Mouse (Mus musculus): ENCODE measurements around the gene Eif2b4. TPM values are rescaled to one million over a fixed set of nuclear protein-coding genes. Genes with fewer than 3 reads are reported as not detected.

Gene Eif2b4
- polyA plus RNA-seq, 1 experiment = 33.2 TPM

DNA sequence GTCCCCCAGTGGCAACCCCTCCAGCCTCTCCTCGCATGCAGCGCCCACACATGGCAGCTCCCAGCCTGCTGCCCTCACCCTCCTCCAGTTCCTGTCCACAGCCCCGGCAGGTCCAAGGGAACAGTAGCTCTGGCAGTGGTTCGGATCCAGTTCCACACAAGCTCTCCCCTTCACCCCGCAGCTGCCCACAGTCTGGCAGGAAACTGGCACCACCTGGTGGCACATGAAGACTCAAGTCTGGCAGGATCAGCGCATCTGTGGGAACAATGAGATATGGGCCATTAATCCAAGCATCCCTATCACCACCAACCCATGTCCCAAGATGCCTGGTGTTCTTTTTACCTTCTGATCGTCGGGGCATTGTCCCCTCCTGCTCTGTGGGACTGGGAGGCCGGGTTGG lies 6.7 kb upstream of the Eif2b4 start:
- DNase-seq (ENCODE audit: low spot score) = no peak

GRCm38 (mm10) chr5:31199321-31199892 lies 6.2 kb upstream of the Eif2b4 start:
- DNase-seq (ENCODE audit: low spot score) = no peak

GRCm38 (mm10) chr5:31198616-31199320 lies 5.5 kb upstream of the Eif2b4 start:
- DNase-seq (ENCODE audit: low spot score) = no peak

GRCm38 (mm10) chr5:31198170-31198569 lies 4.9 kb upstream of the Eif2b4 start:
- no peak for DNase-seq (ENCODE audit: low spot score)

GRCm38 (mm10) chr5:31197072-31197471 lies 3.8 kb upstream of the Eif2b4 start:
- no peak for DNase-seq (ENCODE audit: low spot score)

DNA sequence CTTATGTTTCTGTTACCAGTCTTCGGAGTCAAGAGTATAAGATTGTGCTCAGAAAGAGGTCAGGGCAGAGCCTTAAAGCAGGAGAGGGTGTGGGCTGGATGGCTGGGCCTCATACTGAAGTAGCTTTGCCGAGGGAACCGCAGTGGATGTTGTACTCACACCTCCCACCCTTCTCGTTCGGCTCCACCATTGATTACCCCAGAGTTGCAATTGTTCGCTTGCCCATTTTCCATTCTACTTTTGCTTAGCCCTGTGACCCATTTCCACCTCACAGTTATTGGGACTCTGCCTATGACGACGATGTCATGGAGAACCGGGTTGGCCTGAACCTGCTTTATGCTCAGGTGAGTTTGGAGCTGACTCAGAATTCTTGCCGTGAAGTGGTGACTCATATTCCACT lies 3.0 kb upstream of the Eif2b4 start:
- no peak for DNase-seq (ENCODE audit: low spot score)

DNA sequence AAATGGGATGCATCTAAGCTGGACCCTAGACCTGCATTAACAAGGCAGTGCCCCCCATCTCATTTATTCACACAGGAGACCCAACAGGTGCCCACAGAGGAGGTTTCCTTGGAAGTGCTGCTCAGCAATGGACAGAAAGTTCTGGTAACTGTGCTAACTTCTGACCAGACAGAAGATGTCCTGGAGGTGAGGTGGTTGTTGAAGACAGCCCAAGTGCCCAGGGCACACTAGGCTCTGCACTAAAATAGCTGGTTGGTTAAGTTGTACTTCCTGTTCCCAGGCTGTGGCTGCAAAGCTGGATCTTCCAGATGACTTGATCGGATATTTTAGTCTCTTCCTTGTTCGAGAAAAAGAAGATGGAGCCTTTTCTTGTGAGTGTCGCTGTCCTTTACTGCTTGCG lies 2.4 kb upstream of the Eif2b4 start:
- DNase-seq (ENCODE audit: low spot score) = no peak

- DNase-seq (ENCODE audit: low spot score) = no peak
Observed at GRCm38 (mm10) chr5:31194486-31195485, 1.6 kb upstream of the Eif2b4 start.

DNA sequence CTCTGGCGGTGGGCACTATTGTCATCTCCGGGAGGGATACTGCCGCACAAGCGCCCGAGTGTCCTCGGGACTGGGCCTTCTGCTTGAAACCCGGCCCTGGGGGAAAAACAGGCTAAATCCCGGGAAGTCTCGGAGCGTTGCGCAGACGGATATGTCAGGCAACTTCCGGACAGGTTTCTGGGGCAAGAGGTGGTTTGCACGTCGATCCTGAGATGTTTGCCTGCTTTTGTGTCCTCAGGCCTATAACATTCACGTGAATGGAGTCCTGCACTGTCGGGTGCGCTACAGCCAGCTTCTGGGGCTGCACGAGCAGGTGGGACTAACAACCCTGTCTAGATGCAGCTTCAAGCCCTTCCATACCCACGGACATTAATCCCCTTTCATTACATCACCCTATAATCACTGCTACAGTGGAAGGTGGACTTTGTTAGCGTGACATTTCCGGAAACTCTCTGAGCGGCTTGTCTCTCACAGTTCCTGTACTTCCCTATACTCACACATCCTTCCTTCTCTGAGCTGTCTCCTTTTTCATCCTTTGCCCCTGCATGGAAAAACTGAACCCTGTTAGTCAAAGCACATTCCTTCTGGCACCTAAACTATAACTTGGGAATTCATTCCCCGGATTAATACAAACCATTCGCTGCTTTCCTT lies 526 bp upstream of the Eif2b4 start:
- DNase-seq (ENCODE audit: low spot score) = no peak

DNA sequence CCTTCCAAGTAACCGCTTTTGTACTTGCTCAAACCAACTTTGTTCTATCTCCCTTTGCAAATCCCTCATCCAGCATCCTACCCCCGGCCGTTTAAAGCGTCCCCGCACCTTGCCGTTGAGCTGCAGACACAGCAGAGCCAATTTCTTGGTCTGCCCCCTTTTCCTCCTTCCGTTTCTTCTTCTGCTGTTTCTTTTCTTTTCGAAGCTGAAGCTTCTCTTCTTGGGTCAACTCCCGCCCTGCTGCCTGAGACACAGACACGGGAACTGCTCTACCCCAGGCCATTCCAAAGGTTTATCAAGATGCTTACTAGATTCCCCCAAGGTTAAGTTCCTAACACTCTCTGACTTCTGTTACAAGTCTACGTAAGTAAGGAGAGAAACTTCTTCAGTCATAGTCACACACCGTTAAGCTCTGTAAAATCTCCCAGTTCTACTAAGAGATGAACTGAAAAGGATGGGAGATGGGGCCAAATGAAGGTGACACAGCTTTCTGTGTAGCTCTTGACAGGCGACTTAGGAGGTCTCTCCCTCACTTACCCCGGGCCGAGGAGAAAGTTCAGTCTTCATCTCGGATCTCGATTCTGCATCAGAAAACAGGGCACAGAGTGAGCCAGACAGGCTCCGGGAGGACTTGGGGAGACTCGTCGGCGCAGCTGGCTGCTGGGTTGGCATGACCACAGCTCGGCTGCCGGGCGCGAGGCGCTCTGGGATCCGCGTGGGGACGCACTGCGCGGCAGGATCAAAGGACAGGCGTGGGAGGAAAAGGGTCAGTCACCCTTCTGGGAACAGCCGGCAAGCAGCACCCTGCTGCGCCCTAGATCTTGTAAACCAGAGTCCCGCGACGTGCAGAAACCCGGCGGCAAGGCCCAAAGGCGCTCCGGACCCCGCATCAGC lies 938 bp downstream of the Eif2b4 start:
- no peak for DNase-seq (ENCODE audit: low spot score)

DNA sequence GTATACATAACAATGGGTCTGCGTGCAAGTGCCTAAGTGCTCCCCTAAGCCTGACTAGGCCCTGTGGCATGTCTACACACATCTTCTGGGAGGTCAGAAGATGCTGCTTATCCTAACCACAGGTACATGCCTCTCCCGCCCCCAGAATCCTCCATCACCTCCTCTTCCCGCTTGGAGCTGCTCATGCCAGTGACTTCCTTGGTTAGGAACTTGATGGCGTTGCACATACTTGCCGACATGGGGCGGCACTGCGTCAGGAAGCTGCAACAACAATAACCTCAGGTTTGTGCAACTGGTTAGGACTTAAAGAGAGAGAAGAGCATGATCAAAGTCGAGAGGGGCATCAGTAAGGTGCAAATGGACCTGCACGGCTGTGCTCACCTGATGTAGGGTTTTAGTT lies 3.0 kb downstream of the Eif2b4 start:
- no peak for DNase-seq (ENCODE audit: low spot score)

DNA sequence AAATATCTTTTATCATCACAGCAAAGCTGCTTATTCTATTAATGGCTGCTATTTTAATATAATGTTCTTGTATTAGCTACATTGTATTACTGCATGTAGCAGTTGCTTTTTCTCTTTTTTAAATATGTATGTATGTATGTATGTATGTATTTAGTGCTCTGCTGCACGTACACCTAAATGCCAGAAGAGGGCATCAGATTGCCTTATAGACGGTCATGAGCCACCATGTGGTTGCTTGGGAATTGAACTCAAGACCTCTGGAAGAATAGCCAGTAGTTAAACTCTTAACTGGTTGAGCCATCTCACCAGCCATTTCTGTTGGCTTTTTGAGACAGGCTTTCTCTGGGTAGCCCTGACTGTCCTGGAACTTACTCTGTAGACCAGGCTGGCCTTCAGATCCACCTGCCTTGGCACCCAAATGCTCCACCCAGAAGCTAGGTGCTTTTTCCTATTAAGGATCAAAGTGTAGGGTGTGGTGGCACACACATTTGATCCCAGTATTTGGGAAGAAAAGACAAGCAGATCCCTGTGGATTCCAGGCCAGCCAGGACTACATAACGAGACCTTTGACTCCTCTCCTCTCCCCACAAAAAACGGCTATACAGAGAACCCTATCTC lies 4.9 kb downstream of the Eif2b4 start:
- DNase-seq (ENCODE audit: low spot score) = no peak

DNA sequence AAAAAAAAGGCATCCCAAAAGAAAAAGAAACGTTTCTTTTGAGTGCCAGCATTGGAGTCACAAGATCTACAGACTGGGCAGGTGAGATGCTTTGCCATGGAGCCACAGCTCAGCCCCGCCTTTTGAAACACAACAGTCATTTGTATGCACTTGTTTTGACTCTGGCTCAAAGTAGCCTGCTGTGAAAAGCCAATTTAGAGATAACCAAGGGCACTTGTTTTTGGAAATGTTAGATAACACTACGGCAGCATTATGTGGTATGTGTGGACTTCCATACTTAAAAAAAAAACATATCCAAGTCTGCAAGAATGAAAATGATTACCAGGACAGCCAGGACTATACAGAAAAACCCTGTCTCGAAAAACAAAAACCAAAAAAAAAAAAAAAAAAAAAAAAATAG lies 9.6 kb downstream of the Eif2b4 start:
- DNase-seq (ENCODE audit: low spot score) = no peak

- DNase-seq (ENCODE audit: low spot score) = no peak
Observed at GRCm38 (mm10) chr5:31181183-31181770, 12.0 kb downstream of the Eif2b4 start.

DNA sequence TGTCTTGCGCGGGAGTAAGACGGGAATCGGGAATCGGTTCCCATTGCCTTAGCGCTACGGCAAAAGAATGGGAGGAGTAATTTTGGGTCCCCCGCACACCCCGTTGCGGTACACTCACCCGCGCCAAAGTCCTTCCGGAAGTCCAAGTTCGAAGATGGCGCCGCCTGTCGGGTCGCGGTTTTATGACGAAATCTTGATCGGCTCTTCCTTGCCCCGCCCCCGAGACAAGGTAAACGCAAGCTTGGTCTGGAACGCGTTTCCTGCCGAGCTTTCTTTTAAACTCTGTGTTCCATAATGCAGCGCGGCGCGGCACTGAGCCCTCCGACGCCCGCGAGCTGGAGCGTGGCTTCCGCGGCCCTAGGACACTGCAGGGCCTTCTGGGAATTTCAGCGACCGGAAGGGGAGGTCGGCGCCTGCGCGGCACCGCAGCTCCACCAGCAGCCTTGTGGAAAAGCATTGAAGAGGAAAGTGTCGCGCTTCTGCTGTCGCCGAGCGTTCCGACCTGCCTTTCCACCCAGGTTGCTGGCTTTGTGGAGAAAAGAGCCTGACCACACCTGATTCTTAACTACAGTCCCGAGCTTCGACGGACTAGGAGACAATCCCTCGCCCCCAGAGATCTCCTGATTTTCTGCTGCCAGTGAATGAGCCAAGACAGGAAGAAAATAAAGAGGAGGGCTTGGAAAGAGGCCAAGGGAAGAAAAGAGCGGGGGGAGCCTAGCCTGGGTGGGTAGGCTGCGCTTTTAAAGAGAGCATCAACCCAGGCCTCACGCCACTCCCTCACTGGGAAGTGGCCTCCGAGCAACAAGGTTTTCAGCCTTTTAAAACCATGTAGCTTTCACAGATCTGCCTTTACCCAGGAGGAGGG lies 13.2 kb downstream of the Eif2b4 start, which contains the start of the genes Gm29609 and Gtf3c2:
Gene Gm29609 (minus strand): TSS at position 146 of the 865 bp plus-strand sequence.
Gene Gtf3c2 (minus strand): TSS at position 379 of the 865 bp plus-strand sequence.
- DNase-seq (ENCODE audit: low spot score) = peak; percentile 92

- no peak for DNase-seq (ENCODE audit: low spot score)
Observed at GRCm38 (mm10) chr5:31179301-31179765, 13.9 kb downstream of the Eif2b4 start.

DNA sequence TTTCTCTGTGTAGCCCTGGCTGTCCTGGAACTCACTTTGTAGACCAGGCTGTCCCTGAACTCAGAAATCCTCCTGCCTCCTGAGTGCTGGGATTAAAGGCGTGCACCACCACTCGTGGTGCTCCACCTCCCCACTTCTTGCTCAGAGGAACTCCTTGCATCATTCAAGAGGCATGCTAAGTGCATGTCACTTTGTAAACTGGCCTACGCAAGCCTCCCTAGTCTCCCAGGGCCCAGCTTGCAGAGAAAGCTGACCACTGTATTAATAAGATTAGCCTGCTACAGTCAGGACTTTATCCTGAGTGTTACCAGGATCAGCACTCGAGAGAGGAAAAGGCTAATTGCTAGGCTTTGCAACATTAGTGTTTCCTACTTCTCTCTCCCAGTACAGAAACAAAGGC lies 24.6 kb downstream of the Eif2b4 start:
- no peak for DNase-seq (ENCODE audit: low spot score)

DNA sequence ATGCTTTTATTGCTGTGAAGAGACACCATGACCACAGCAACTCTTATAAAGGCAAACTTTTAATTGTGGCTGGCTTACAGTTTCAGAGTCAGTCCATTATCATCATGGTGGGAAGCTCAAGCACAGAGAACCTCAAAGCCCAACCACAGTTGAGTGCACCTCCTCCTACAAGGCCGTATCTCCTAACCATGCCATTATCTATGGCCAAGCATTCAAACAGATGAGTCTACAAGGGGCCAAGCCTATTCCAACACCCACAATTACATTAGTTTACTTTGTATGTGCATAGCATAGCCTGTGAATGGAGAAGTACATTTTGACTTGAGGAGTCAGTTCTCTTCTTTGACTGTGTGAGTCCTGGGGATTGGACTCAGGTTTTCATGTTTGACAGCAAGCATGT lies 28.4 kb downstream of the Eif2b4 start:
- no peak for DNase-seq (ENCODE audit: low spot score)

GRCm38 (mm10) chr5:31162462-31162861 lies 30.8 kb downstream of the Eif2b4 start:
- DNase-seq (ENCODE audit: low spot score) = no peak
